Mouse (Mus musculus): ENCODE measurements around the gene Tacr1. TPM values are rescaled to one million over a fixed set of nuclear protein-coding genes. Genes with fewer than 3 reads are reported as not detected.
A peak's percentile ranks its signal among the peaks of the same experiment; 100 is the strongest.

Tacr1 gene
- polyA plus RNA-seq, 1 experiment from 2014 or later: 0.50 TPM

DNA sequence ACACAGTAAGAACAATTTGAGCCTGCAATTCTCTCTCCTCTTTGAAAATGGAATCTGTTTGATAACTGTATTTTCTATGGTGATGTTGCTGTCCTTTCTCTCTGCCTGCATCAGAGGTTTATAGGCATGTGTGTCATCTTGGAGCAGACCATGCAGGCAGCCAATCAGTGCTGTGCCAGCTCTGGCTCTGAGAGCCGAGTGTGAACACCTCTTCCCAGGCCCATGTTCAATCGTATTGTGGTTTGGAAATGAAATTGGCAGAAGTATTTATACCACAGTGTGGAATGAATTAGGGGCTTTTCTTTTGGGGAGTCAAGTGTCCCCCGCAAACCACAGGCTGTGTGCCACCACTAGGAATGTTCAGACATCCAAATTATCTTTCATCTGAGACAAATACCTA, 117.5 kb downstream of the Tacr1 start:
- no peak overlapping the region for H3K27ac ChIP-seq (ENCODE audit: low read length)
- no peak overlapping the region for H3K4me3 ChIP-seq (ENCODE audit: low read length)
- H3K4me1 ChIP-seq (replicated peaks; ENCODE audit: control insufficient read depth, insufficient read depth, low read length): no peaks in the 10 kb centered on the region
- no peaks in the 10 kb centered on the region for H3K9me3 ChIP-seq (ENCODE audit: control insufficient read depth, low read length)
- ATAC-seq (ENCODE audit: low read depth): no peak
- H3K36me3 ChIP-seq (ENCODE audit: control insufficient read depth, insufficient read depth, low read length): no peaks in the 10 kb centered on the region
- 71% methylated on average over 3 of the region's 3 CpGs for WGBS
- no peaks in the 10 kb centered on the region for H3K27me3 ChIP-seq (ENCODE audit: control insufficient read depth, insufficient read depth, low read depth, low read length)
- no peak overlapping the region for H3K9ac ChIP-seq (ENCODE audit: low read length)
- H3K4me2 ChIP-seq (ENCODE audit: low read depth, low read length): no peak overlapping the region

DNA sequence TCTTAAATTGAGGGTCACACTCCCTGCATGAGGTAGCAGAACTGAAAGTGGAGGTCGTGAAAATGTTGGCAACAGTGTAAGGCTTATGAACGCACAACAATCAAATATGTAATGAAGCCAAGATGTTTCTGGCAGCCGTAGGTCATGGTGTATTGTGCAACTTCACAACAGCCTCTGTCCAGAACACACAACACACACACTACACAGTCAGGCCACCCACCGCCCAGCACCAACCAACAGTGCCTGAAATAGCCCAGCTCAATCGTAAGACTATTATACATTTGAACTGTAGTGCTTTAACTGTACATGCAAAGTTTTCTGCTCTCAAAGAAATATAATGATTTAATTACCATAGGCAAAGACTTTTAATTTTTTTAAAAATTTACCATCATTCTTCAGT, 120.4 kb downstream of the Tacr1 start:
- WGBS: 70% methylated on average over 5 of the region's 5 CpGs
- Histone ChIP-seq H3K4me2 (ENCODE audit: low read depth, low read length) (no peak overlapping the region), H3K27me3 (ENCODE audit: control insufficient read depth, insufficient read depth, low read depth, low read length) (no peaks in the 10 kb centered on the region), H3K36me3 (ENCODE audit: control insufficient read depth, insufficient read depth, low read length) (no peaks in the 10 kb centered on the region), H3K4me1 (replicated peaks; ENCODE audit: control insufficient read depth, insufficient read depth, low read length) (no peaks in the 10 kb centered on the region), H3K9me3 (ENCODE audit: control insufficient read depth, low read length) (no peaks in the 10 kb centered on the region), H3K27ac (ENCODE audit: low read length) (no peak overlapping the region), H3K4me3 (ENCODE audit: low read length) (no peak overlapping the region), H3K9ac (ENCODE audit: low read length) (no peak overlapping the region)
- peak; percentile 15; the same call in 1 of the 2 replicates for ATAC-seq (ENCODE audit: low read depth)

DNA sequence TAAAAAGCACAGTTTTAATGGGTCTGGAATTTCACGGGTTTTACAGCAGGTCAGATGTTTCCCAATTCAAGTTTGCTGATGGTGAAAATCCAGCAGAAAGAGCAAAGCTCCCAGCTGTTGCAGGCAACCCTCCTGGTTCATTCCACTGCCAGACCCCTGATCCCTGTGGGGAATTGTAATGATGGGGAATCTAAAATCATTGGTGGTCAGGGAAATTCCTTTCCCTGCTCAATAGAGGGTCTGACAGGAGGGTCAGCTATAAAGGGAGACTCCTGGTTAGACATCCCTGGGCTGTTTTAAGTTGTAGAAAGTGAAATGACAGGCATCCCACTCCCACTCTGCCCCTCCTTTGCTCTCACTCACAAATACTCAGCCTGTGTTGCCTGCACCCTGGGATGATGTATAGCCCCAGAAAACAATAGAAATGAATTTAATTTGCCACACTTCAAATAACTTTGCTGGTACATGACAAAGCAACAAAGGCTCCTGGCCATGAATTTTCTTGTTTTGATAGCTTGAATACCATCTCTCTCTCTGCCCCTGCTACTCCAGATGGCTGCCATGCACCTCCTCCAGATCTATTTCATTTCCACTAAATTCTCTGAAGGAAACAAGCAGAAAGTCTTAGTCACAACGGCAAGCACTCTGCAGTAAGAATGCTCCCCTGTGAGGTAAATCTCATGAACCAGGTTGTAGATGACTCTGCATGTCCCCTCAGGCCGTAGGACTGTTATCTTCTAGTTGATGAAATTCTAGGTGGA, 123.2 kb downstream of the Tacr1 start:
- ATAC-seq (ENCODE audit: low read depth): no peak
- H3K27me3 ChIP-seq (ENCODE audit: control insufficient read depth, insufficient read depth, low read depth, low read length): no peaks in the 10 kb centered on the region
- H3K9ac ChIP-seq (ENCODE audit: low read length): no peak overlapping the region
- no peak overlapping the region for H3K4me2 ChIP-seq (ENCODE audit: low read depth, low read length)
- H3K4me1 ChIP-seq (replicated peaks; ENCODE audit: control insufficient read depth, insufficient read depth, low read length): no peaks in the 10 kb centered on the region
- 46% methylated on average over 3 of the region's 3 CpGs for WGBS
- no peak overlapping the region for H3K27ac ChIP-seq (ENCODE audit: low read length)
- H3K36me3 ChIP-seq (ENCODE audit: control insufficient read depth, insufficient read depth, low read length): no peaks in the 10 kb centered on the region
- H3K4me3 ChIP-seq (ENCODE audit: low read length): no peak overlapping the region
- H3K9me3 ChIP-seq (ENCODE audit: control insufficient read depth, low read length): no peaks in the 10 kb centered on the region

DNA sequence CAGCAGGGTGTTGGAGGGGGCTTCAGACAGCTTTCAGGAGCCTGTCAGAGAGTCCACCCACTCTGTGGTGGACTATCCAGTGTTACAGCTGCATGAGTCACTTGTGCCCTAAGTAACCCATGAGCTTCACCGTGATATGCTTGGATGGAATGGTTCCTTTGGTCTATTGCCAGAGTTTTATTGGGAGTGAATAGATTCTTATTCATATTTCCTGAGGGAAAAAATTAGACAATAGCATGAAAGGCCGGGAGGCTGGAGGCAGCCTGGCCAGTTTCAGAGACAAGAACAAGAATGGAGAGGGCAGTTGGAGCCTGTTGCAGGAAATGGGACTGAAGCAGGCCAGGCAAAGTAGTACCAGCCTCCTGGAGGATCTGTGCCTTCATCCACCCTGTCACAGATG, 126.5 kb downstream of the Tacr1 start:
- H3K9ac ChIP-seq (ENCODE audit: low read length): no peak overlapping the region
- no peaks in the 10 kb centered on the region for H3K27me3 ChIP-seq (ENCODE audit: control insufficient read depth, insufficient read depth, low read depth, low read length)
- H3K4me3 ChIP-seq (ENCODE audit: low read length): no peak overlapping the region
- no peaks in the 10 kb centered on the region for H3K9me3 ChIP-seq (ENCODE audit: control insufficient read depth, low read length)
- H3K4me1 ChIP-seq (replicated peaks; ENCODE audit: control insufficient read depth, insufficient read depth, low read length): no peaks in the 10 kb centered on the region
- 70% methylated on average over 2 of the region's 2 CpGs for WGBS
- no peak for ATAC-seq (ENCODE audit: low read depth)
- no peak overlapping the region for H3K27ac ChIP-seq (ENCODE audit: low read length)
- no peak overlapping the region for H3K4me2 ChIP-seq (ENCODE audit: low read depth, low read length)
- H3K36me3 ChIP-seq (ENCODE audit: control insufficient read depth, insufficient read depth, low read length): no peaks in the 10 kb centered on the region

DNA sequence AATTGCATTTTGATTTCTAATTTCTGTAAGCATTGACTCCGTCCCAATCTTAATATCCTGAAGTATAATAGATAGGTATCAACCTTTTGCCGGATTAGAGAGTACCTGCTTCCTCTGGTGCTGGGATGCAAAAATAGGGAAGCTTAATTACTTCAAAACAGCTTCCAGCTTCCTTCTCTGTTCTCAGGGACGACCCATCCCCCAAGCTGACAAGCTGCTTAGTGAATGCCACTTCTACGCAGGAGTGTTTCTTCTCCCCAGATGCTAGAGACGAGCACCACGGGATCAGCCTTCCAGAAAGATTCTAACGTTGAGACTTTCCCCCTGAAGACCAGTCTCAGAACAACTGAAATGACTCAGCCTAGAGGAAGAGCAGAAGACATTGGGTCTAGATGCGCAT, 134.5 kb downstream of the Tacr1 start:
- Histone ChIP-seq H3K4me1 (replicated peaks; ENCODE audit: control insufficient read depth, insufficient read depth, low read length) (no peaks in the 10 kb centered on the region), H3K4me2 (ENCODE audit: low read depth, low read length) (no peak overlapping the region), H3K27me3 (ENCODE audit: control insufficient read depth, insufficient read depth, low read depth, low read length) (no peaks in the 10 kb centered on the region), H3K9me3 (ENCODE audit: control insufficient read depth, low read length) (no peaks in the 10 kb centered on the region), H3K4me3 (ENCODE audit: low read length) (no peak overlapping the region), H3K36me3 (ENCODE audit: control insufficient read depth, insufficient read depth, low read length) (no peaks in the 10 kb centered on the region), H3K9ac (ENCODE audit: low read length) (no peak overlapping the region), H3K27ac (ENCODE audit: low read length) (no peak overlapping the region)
- no peak for ATAC-seq (ENCODE audit: low read depth)
- WGBS: 49% methylated on average over 8 of the region's 8 CpGs

DNA sequence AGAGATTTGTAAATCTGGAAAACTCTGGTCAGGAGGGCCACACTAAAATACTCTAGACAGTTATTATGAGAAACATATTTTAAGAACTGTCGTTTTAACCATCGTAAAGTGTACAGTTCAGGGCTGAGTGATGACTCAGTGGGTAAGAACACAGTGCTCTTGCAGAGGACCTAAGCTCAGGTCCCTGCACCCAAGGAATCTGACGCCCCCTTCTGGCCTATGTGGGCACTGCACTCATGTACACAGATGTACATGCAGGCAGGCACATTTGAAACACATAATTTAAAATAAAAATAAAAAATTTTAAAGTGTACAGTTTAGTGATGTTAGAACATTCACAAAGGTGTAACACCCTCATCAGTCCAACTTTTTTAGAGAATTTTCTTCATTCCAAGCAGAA, 147.1 kb downstream of the Tacr1 start:
- WGBS: 55% methylated on average over 3 of the region's 3 CpGs
- no peak overlapping the region for H3K4me2 ChIP-seq (ENCODE audit: low read depth, low read length)
- H3K36me3 ChIP-seq (ENCODE audit: control insufficient read depth, insufficient read depth, low read length): no peaks in the 10 kb centered on the region
- H3K4me3 ChIP-seq (ENCODE audit: low read length): no peak overlapping the region
- no peak overlapping the region for H3K27ac ChIP-seq (ENCODE audit: low read length)
- H3K4me1 ChIP-seq (replicated peaks; ENCODE audit: control insufficient read depth, insufficient read depth, low read length): no peaks in the 10 kb centered on the region
- no peak for ATAC-seq (ENCODE audit: low read depth)
- no peak overlapping the region for H3K9ac ChIP-seq (ENCODE audit: low read length)
- H3K9me3 ChIP-seq (ENCODE audit: control insufficient read depth, low read length): 0 out of 2 replicates have a peak, but pooled peaks cover 2% of the 10 kb centered on the region
- no peaks in the 10 kb centered on the region for H3K27me3 ChIP-seq (ENCODE audit: control insufficient read depth, insufficient read depth, low read depth, low read length)

DNA sequence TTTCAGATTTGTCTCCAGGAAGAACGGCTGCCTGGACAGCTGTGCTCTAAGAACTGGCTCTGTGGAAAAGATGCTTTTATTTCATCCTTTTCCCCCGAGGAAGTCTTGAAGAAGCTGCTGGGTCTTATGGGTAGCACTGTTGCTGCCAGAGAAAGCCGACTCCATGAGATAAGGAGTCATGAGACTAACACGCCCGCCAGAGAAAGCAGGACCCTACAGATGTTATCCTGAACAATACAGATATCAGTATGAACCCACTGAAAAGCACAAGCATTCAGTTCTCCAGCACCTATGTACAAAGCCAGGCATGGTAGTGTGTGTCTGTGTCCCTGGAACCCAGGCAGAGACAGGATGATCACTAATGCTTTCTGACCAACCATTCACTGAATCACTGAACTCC, 173.3 kb downstream of the Tacr1 start:
- Histone ChIP-seq H3K4me1 (replicated peaks; ENCODE audit: control insufficient read depth, insufficient read depth, low read length) (no peaks in the 10 kb centered on the region), H3K9ac (ENCODE audit: low read length) (no peak overlapping the region), H3K27me3 (ENCODE audit: control insufficient read depth, insufficient read depth, low read depth, low read length) (no peaks in the 10 kb centered on the region), H3K9me3 (ENCODE audit: control insufficient read depth, low read length) (no peaks in the 10 kb centered on the region), H3K36me3 (ENCODE audit: control insufficient read depth, insufficient read depth, low read length) (no peaks in the 10 kb centered on the region), H3K4me2 (ENCODE audit: low read depth, low read length) (no peak overlapping the region), H3K27ac (ENCODE audit: low read length) (no peak overlapping the region), H3K4me3 (ENCODE audit: low read length) (no peak overlapping the region)
- WGBS: 67% methylated on average over 5 of the region's 5 CpGs
- ATAC-seq (ENCODE audit: low read depth): no peak

DNA sequence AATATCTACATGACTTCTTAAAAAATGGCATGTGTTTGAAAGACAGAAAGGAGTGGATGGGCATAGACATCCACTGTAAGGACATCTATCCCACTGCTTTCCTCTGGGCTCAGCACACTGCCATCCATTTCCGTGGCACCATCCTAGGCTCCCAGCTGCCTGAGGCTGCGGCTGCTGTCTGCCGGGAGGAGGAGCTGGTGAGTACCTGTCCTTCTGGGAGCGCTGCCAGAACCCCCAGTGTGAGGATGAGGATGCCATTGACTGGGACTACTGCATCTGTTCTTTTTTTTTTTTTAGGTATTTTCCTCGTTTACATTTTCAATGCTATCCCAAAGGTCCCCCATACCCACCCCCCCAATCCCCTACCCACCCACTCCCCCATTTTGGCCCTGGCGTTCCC, 183.3 kb downstream of the Tacr1 start:
- 38% methylated on average over 5 of the region's 6 CpGs for WGBS
- H3K27ac ChIP-seq (ENCODE audit: low read length): no peak overlapping the region

DNA sequence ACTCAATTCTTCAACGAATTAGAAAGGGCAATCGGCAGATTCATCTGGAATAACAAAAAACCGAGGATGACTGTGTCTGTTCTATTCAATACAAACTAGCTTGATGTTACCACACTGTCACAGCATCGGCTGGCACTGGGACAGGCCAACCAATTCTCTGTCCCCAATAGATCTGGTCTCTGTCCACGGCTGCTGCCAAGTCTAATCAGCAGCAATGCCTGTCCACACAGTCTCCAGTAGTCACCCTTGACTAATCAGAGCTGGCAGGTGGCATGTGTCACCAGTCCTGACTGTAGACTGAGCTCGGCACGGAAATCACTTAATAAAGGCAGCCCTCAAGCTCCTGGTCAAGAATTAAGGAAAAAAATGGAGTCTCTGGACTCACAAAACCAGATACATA, 187.3 kb downstream of the Tacr1 start:
- Histone ChIP-seq H3K4me3 (ENCODE audit: low read length) (no peak overlapping the region), H3K4me1 (replicated peaks; ENCODE audit: control insufficient read depth, insufficient read depth, low read length) (no peaks in the 10 kb centered on the region), H3K27me3 (ENCODE audit: control insufficient read depth, insufficient read depth, low read depth, low read length) (no peaks in the 10 kb centered on the region), H3K4me2 (ENCODE audit: low read depth, low read length) (no peak overlapping the region), H3K9me3 (ENCODE audit: control insufficient read depth, low read length) (no peaks in the 10 kb centered on the region), H3K36me3 (ENCODE audit: control insufficient read depth, insufficient read depth, low read length) (no peaks in the 10 kb centered on the region), H3K9ac (ENCODE audit: low read length) (no peak overlapping the region), H3K27ac (ENCODE audit: low read length) (no peak overlapping the region)
- 77% methylated on average over 7 of the region's 7 CpGs for WGBS
- ATAC-seq (ENCODE audit: low read depth): no peak

More for the DNA sequence above, 183.3 kb downstream of the Tacr1 start:
- Histone ChIP-seq H3K4me1 (replicated peaks; ENCODE audit: control insufficient read depth, insufficient read depth, low read length) (no peaks in the 10 kb centered on the region), H3K9ac (ENCODE audit: low read length) (no peak overlapping the region), H3K27me3 (ENCODE audit: control insufficient read depth, insufficient read depth, low read depth, low read length) (no peaks in the 10 kb centered on the region), H3K36me3 (ENCODE audit: control insufficient read depth, insufficient read depth, low read length) (no peaks in the 10 kb centered on the region), H3K4me2 (ENCODE audit: low read depth, low read length) (no peak overlapping the region), H3K9me3 (ENCODE audit: control insufficient read depth, low read length) (no peaks in the 10 kb centered on the region), H3K4me3 (ENCODE audit: low read length) (no peak overlapping the region)
- no peak for ATAC-seq (ENCODE audit: low read depth)

Data from lung, embryonic 16.5 days (tissue).